Mouse (Mus musculus) layer of hippocampus, adult 9-10 months (tissue): ENCODE results near the gene Il17d.

Experiments used
- DNase-seq: peaks from one replicate; pipeline ENCODE4 v3.0.0; 2022; ENCODE audit warnings: low spot score

Il17d gene

GRCm38 (mm10) chr14:57524671-57525387 is at the start of gene Il17d:
Il17d (plus strand) TSS chr14:57524777.
- DNase-seq: no peak

- DNase-seq: peak; percentile 37
Measured at GRCm38 (mm10) chr14:57475057-57475456, 49.5 kb upstream of the Il17d start.

DNA sequence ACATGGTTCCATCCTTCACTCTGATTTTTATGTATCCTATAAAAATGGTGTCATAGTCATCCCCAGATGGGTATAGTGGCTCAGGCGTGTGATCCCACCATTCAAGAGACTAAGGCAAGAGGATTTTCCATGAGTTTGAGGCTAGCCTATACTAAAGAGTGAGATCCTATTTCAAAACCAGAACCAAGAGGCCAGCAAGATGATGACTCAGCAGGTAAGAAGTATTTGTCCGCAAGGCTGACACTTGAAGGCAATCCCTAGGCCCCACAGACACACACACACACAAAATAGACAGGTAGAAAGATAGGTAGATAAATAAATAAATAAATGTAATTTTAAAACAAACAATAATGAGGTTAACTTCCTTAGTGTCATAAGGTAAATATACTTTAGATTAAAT is 42.3 kb upstream of the Il17d start:
- no peak for DNase-seq

- no peak for DNase-seq
Measured at GRCm38 (mm10) chr14:57484183-57484582, 40.4 kb upstream of the Il17d start.

DNA sequence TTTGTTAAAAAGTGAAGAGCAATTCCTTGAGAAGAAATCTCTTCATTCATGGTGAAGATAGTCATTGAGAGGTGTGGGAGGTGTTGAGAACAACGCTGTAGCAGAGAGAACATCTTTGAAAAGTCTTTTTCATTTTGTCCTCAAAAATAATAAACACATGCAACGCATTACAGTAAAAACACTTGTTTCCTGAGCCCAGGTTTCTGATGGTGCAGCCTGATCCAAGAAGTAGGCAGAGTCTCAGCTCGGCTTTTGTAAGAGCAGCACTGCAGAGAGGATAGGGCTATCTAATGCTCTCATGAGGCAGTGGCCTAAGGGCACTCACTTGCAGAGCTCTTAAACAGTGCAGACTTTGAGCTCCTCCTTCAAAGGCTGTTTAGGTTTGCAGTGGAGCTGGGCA is 34.9 kb upstream of the Il17d start:
- DNase-seq: no peak

DNA sequence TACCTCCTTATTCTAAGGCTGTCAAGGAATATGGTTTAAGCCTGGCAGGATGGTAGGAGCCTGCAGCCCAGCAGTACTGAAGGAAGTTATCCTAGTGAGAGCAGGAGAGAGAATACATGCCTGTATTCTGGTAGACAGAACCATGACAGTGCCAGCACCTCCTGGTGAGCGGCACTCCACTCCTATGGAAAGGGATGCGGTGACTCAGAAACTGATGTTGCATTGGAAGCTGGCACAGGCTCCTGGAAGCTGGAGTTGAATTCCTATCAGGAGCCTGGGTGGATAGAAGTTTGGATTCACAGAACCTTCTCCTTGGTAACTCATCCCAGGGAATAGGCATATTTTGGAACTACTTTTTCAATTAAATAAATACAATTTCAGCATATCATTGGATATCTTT is 30.7 kb upstream of the Il17d start:
- DNase-seq: no peak

- no peak for DNase-seq
Measured at GRCm38 (mm10) chr14:57503729-57504128, 20.8 kb upstream of the Il17d start.

GRCm38 (mm10) chr14:57509554-57509953 is 15.0 kb upstream of the Il17d start:
- no peak for DNase-seq

GRCm38 (mm10) chr14:57515156-57515762 is 9.3 kb upstream of the Il17d start:
- DNase-seq: no peak

DNA sequence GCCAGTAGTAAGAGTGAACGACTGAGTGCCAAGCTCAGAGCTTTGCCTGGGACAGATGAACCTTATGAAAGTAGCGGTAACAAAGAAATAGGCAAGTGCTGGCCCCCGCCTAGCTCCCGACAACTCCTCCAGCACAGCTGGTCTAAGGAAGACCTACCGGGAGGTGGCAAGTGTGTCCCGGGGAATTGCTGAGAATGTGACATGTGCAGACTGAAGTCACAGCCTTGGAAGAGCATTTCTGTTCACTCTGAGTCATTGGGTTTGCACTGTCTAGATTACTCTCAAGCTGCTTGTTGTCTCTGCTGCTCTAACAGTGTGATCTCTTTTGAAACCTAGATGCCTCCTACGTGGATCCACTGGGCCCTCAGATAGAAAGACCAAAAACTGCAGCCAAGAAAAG is 7.6 kb upstream of the Il17d start:
- DNase-seq: no peak

DNA sequence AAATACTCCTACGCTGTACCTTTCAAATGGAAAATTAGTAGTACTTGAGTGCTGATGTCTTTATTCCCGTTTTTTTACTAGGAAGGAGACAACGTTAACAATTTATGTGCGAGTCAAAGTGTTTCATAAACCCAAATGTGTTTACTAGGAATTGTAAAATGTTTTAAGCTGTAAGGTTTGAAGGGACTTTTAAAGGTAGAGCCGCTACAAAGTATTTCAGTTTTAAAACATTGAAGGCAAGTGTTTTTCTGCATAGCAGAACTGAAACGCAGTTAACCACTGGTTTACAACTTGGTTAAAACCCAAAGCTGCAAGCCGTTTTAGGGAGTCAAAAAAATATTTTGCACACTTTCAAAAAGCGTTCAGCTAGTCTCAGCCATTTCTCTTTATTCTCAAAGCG is 815 bp upstream of the Il17d start:
- DNase-seq: no peak

DNA sequence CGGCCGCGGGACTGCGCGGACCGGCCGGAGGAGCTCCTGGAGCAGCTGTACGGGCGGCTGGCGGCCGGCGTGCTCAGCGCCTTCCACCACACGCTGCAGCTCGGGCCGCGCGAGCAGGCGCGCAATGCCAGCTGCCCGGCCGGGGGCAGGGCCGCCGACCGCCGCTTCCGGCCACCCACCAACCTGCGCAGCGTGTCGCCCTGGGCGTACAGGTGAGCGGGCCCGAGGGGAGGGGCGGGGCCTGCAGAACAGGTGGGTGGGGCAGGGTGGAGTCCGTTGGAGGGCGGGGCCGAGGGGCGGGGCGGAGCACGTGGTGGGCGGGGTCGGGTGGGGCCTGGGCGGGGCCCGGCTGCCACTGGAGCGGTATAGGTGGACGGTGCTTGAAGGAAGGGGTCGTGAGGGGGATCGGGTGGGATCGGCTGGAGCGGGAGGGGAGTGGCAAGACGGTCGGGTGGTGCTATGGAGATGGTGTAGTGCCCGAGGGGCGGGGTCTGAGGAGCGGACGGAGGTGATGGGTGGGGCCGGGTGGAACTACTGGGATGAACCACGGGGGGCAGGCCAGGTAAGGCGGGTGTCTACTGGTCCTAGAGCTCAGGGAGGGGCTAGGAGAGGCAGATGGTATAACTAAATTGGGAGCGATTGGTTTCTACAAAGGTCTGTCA is 942 bp downstream of the Il17d start:
- DNase-seq: no peak

DNA sequence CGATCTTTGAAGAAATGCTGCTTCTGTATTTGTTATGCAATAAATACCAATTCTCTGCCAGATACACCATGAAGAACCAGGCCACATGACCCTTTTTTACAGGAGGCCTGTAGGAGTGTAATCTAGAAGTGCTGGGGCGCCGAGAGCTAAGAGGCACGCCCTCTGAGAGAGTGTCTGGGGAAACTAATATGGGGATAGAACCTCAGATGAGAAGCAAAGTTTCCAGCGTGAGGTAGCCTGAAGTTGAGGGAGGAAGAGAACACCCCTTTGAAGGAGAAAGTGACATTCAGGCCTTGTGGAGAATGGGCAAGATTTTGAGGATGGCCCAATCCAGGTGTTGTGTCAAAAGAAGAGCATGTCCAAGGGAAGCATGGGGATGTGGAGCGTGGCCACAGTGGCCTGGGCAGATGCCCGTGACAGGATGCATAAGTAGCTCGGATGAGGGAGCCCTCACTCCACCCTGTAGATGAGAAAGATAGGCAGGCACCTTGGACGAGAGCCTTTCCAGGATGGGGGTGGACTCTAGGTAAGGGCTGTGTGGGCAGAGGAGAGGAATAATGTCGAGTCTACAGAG is 1.6 kb downstream of the Il17d start:
- DNase-seq: no peak

DNA sequence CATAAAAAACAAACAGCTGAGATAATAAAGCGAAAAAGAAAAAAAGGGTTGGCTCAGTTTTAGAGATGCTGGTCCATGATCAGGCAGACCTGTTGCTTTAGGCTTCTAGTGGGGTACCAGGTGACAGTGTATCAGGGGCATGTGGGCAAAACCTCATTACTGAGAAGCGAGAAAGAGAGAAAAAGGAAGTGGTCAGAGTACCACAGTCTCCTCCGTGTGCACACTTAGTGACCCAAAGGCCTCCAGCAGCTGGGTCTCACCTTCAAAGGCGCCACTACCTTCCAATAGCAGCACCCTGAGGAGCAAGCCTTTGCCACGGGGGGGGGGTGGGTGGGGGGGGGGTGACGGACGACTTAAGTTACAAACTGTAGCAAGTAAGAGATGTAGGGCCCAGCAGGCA is 2.5 kb downstream of the Il17d start:
- DNase-seq: no peak

DNA sequence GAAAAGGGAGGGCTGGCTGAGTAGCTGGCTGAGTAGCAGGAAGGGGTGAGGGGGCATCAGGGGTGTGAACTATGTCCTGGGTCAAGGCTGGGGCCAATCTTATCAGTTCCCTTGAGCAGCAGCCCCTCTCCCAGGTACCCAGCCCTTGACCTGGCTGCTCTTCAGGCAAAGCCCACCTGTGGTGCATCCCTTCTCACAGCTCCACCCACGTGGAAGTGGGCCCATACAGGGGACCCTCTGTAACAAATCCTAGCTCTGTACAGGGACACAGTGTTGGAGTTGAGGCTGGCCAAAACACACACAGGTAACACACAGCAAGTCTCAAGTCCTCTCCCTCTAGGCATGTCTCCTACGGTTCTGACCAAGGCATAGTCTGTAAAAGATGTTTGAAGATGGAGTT is 3.0 kb downstream of the Il17d start:
- DNase-seq: no peak

DNA sequence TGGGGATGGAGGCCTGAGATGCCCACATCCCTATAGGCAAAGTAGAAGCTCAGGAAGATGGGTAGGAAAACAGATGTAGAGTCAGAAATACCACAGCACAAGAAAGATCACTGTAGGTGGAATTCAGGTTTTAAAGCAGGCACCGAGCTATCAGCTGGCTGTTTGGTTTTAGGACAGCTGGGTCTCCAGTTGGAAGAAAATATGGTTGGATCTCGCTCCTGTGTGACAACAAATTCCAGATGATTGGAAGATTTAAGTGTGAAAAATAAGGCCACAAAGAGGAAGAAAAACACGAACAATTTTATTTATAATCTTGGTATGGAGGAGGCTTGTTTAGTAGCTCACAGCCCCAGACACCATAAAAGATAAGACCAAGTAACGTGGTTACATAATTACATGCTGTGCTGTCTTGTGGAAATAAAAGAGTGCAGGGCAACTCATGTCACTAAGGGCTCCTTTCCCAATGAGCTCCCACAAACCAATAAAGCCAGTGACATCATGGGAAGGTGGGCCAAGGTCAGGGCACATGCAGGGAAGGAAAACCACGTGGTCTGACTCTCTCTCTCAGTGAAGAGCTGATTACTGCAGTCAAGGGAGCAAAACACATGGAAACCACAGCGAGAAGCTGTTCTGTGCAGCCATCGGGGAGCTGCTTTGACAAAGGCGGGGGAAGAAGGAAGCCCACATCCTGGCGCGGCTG is 4.7 kb downstream of the Il17d start:
- no peak for DNase-seq

DNA sequence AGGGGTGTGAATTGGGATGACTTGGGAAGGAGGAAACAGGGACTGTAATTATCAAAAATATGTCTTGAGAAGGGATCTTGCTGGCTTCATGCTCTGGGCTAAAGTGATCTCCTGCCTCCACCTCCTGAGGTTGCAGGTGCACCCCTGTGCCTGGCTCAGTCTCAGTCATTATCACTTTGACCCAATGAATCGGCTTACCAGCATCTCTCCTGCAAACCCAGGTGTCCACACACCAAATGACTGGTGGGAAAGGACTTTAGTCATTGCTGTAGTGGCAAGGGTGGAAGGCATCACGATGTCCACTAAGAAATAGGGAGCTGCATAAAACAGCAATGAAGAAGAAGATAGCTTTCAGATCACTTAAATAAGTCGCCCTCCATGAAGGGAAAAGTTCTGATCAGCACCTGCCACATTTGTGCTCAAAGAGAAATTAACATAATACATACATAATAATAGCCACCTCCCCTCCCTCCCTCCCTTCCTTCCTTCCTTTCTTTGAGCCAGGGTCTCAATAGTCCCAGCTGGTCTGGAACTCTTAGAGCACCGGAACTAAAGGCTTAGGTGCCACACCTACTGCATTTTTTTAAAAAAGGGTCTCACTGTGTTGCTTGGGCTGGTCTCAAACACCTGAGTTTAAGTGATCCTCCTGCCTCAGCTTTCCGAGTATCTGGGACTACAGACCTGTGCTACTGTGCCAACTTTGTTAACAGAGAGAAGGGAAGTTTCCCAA is 5.4 kb downstream of the Il17d start:
- no peak for DNase-seq

DNA sequence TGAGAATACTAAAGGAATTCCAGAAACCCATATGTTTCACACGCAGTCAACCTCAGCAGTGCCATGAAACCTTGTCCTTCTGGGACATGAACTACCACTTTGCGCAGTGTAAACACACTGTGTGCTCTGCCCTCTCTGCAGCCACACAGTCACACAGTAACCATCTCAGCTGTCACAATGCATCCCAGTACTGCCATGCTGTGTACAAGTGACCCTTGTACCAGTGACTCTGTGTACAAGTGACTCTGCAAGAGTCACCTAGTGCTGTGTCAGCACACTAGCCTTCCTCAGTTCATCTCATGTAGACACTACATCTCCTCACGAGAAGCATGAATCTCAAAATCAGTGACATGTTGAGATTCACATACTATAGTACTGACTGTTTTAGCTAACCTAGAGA is 8.0 kb downstream of the Il17d start:
- DNase-seq: no peak

GRCm38 (mm10) chr14:57533214-57533613 is 8.6 kb downstream of the Il17d start:
- no peak for DNase-seq

DNA sequence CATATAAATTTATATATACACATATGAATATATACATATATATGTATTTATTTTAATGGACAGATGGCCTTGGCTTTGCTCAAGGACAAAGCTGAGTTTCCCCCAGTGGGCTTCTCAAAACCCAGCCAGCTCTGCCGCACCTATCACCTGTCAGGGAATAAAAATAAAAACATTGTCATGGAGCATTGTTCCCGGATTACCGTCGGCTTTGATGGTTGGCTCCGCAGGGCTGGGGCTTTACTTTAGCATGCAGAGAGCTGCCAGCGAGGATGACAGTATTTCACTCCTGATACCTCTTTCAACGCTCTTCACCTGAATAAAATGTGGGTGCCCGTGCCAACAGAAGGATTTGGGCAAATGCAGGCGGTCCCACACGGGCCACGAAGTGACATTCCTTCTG is 9.3 kb downstream of the Il17d start:
- no peak for DNase-seq

DNA sequence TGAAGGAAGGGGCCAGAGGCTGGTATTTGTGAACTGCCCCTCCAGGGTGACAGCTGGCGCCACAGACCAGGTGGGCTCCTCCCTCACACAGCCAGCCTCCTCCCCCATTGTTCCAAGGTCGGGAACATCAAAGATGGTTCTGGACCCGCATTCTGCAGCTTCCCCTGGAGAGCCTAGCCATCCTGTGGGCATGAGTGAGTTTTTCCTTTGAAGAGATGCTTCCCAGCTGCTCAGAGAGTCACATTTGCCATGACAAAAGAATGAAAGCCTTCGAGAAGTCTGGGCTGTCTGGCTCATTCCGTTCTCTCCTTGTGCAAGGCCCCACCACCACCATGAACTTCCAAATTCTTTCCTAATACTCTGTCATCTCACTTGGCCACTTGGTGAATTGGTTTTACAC is 9.8 kb downstream of the Il17d start:
- DNase-seq: no peak

- no peak for DNase-seq
Measured at GRCm38 (mm10) chr14:57534961-57535360, 10.4 kb downstream of the Il17d start.
